Mouse (Mus musculus) liver, embryonic 11.5 days (tissue): Measurements from ENCODE around the gene Crisp1. TPM values are rescaled to one million over a fixed set of nuclear protein-coding genes. Genes with fewer than 3 reads are reported as not detected.

Experiments used
- ATAC-seq: fragments of 200-750 bp; cut with Nextera tagmentation; replicated peaks from 2 replicates; pipeline ENCODE4 v1.8.0; 2017; ENCODE audit warnings: moderate number of reproducible peaks, mild to moderate bottlenecking, moderate TSS enrichment, moderate library complexity; ENCODE audit not compliant: low FRiP score
- DNase-seq: peaks from one replicate; pipeline ENCODE4 v3.0.0-alpha.2; 2017; ENCODE audit warnings: low spot score
- H3K27ac ChIP-seq: fragments of 300-500 bp; sonication (generic); 2 replicates; pipeline ENCODE4 v1.5.1; 2014; ENCODE audit warnings: mild to moderate bottlenecking, low read depth, low read length, control low read depth
- H3K27me3 ChIP-seq: fragments of 300-500 bp; sonication (generic); replicated peaks from 2 replicates; pipeline ENCODE4 v1.6.1; 2014; ENCODE audit warnings: low read length, mixed read lengths; ENCODE audit not compliant: control insufficient read depth, insufficient read depth
- H3K36me3 ChIP-seq: fragments of 300-500 bp; sonication (generic); 2 replicates; pipeline ENCODE4 v1.6.1; 2014; ENCODE audit warnings: mild to moderate bottlenecking, low read length, moderate library complexity, mixed read lengths; ENCODE audit not compliant: control insufficient read depth, insufficient read depth
- H3K4me1 ChIP-seq: fragments of 300-500 bp; sonication (generic); replicated peaks from 2 replicates; pipeline ENCODE4 v1.6.1; 2014; ENCODE audit warnings: low read length, mixed read lengths; ENCODE audit not compliant: control insufficient read depth, insufficient read depth
- H3K4me2 ChIP-seq: fragments of 300-500 bp; sonication (generic); 2 replicates; pipeline ENCODE4 v1.6.1; 2014; ENCODE audit warnings: mild to moderate bottlenecking, control low read depth, moderate library complexity
- H3K4me3 ChIP-seq: fragments of 300-500 bp; sonication (generic); 2 replicates; pipeline ENCODE4 v1.5.1; 2014; ENCODE audit warnings: low read depth, low read length, control low read depth
- H3K9ac ChIP-seq: fragments of 300-500 bp; sonication (generic); 2 replicates; pipeline ENCODE4 v1.6.1; 2014; ENCODE audit warnings: low read depth, low read length, control low read depth
- H3K9me3 ChIP-seq: fragments of 300-500 bp; sonication (generic); 2 replicates; pipeline ENCODE4 v1.6.1; 2016; ENCODE audit warnings: low read length, inconsistent platforms, mixed read lengths; ENCODE audit not compliant: control insufficient read depth
- WGBS: fragments of 180-500 bp; shearing (Covaris S2); extraction: QIAGEN DNeasy Blood & Tissue Kit; methylation state at CpG from one replicate; pipeline ENCODE4 v1.1.7; 2014; 5-methylcytosine and 5-hydroxymethylcytosine counted together
- polyA plus RNA-seq: library from polyadenylated mRNA; unstranded; fragments of >200 nt; fragmentation: Nextera tagmentation; extraction: Ambion mirVana; gene quantifications from 2 replicates; pipeline ENCODE4 v1.2.1, GENCODE M21; 2014

Crisp1 gene
- polyA plus RNA-seq, result not detected in 2 replicates

- no peak for ATAC-seq
- H3K4me1 ChIP-seq, result no peaks in the 10 kb centered on the region
- 44% methylated on average over 2 of the region's 2 CpGs for WGBS
Measured at GRCm38 (mm10) chr17:40319062-40319461, at the start of gene Crisp1. Gene Crisp1, minus strand, starts transcription at chr17:40319207.

DNA sequence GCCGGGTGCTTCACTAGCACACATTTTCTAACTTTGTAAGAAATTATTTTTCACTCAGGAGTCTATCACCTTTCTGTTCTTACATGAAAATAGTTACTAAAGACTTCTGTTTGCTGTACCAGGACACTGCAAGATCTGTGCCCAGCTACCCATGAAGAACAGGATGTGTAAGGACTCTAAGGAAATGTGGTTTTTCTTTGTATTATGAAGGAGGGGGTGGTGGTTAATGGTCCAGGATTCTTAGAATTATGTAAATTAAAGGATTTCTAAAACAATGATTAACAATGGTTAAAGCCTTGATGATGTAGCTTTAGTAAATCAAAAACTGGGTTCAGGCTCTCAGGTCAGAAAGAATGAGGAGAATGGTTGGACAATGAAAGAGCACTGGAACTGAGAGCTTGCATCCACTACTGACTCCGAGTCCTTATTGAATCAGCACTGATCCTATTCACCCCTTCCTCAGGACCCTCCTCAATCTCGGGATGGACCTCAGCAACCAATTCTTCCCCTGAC lies 23.5 kb upstream of the Crisp1 start:
- Histone ChIP-seq H3K36me3 (no peaks in the 10 kb centered on the region), H3K9me3 (no peaks in the 10 kb centered on the region), H3K4me1 (no peaks in the 10 kb centered on the region), H3K4me2 (no peak overlapping the region), H3K9ac (no peak overlapping the region), H3K27me3 (no peaks in the 10 kb centered on the region), H3K27ac (no peak overlapping the region), H3K4me3 (no peak overlapping the region)
- WGBS, result 78% methylated on average over 3 of the region's 3 CpGs
- DNase-seq (no peak), ATAC-seq (no peak)

More at GRCm38 (mm10) chr17:40319062-40319461, at the start of gene Crisp1:
- no peak for DNase-seq
- H3K4me3 ChIP-seq, result no peak within 1 kb of the TSS
- H3K9me3 ChIP-seq, result no peaks in the 10 kb centered on the region
- no peak within 1 kb of the TSS for H3K27ac ChIP-seq
- H3K27me3 ChIP-seq, result no peaks in the 10 kb centered on the region
- no peak within 1 kb of the TSS for H3K4me2 ChIP-seq
- no peak within 1 kb of the TSS for H3K9ac ChIP-seq
- no peaks in the 10 kb centered on the region for H3K36me3 ChIP-seq

DNA sequence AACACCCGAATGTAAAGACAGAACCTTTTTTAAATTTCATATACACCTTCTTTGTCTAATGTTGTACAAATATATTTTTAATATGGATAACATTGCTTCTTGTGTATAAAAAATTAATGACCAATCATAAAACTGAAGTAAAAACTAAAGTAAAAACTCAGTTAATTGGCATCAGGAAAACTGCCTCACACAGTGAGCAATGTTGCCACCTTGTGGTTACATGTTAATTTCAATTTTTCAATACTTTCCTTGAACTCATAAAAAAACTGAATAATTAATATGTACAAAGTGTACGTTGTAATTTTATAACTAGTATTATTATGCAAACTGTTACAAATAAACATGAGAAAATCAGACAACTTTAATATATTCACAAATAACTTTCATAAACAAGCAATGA lies 33.6 kb downstream of the Crisp1 start:
- Histone ChIP-seq H3K4me3 (no peak overlapping the region), H3K4me1 (no peaks in the 10 kb centered on the region), H3K9me3 (no peaks in the 10 kb centered on the region), H3K27ac (no peak overlapping the region), H3K36me3 (no peaks in the 10 kb centered on the region), H3K4me2 (no peak overlapping the region), H3K27me3 (no peaks in the 10 kb centered on the region), H3K9ac (no peak overlapping the region)
- ATAC-seq (no peak), DNase-seq (no peak)
- 69% methylated on average over 2 of the region's 2 CpGs for WGBS

DNA sequence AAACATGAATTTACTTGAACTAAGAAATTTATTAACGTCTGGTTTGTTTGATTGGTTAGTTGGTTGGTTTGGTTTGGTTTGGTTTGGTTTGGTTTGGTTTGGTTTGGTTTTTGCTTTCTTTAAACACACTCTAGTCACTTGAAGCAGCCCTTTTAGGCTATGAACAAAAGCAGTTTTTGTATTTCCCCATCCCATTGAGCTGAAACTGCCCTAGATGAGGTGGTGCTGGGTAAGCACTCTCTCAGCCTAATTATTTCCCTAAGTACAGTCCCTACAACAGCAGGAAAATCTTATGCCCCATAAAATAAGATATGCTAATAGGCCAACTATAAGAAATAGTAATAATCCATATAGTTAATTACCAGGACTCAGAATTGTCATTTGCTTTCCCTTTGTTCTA lies 43.5 kb downstream of the Crisp1 start:
- 70% methylated on average over 1 of the region's 1 CpGs for WGBS
- Histone ChIP-seq H3K4me1 (no peaks in the 10 kb centered on the region), H3K4me3 (no peak overlapping the region), H3K27ac (no peak overlapping the region), H3K9ac (no peak overlapping the region), H3K27me3 (no peaks in the 10 kb centered on the region), H3K36me3 (no peaks in the 10 kb centered on the region), H3K9me3 (no peaks in the 10 kb centered on the region), H3K4me2 (no peak overlapping the region)
- ATAC-seq (no peak), DNase-seq (no peak)

GRCm38 (mm10) chr17:40274906-40275470 lies 44.0 kb downstream of the Crisp1 start:
- H3K4me2 ChIP-seq, result no peak overlapping the region
- H3K36me3 ChIP-seq, result no peaks in the 10 kb centered on the region
- H3K9ac ChIP-seq, result no peak overlapping the region
- no peaks in the 10 kb centered on the region for H3K9me3 ChIP-seq
- WGBS, result 59% methylated on average over 1 of the region's 1 CpGs
- H3K4me3 ChIP-seq, result no peak overlapping the region
- H3K27me3 ChIP-seq, result no peaks in the 10 kb centered on the region
- ATAC-seq (no peak), DNase-seq (no peak)
- no peaks in the 10 kb centered on the region for H3K4me1 ChIP-seq
- H3K27ac ChIP-seq, result no peak overlapping the region

DNA sequence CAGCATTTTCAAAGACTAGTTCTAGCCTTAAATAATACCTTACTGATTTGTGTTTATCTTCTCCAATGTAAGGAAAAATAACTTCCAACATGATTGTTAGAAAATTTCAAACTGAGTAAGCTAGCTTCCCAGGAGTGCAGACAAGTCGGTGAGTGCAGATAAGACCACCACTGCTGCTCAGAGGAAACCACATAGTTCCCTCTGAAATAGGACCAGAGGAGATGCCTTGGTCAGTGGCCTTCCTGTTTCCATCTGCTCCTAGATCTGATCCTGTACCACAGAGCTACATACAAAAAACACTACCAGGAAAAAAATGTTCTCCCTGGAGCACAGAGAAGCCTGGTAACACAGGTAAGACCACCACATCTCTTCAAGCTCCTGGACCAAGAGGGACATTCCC lies 66.5 kb downstream of the Crisp1 start:
- DNase-seq (no peak), ATAC-seq (no peak)
- WGBS, result 51% methylated on average over 1 of the region's 1 CpGs

More for the DNA sequence above, 66.5 kb downstream of the Crisp1 start:
- no peak overlapping the region for H3K4me2 ChIP-seq
- no peaks in the 10 kb centered on the region for H3K9me3 ChIP-seq
- H3K36me3 ChIP-seq, result no peaks in the 10 kb centered on the region
- no peak overlapping the region for H3K9ac ChIP-seq
- no peak overlapping the region for H3K4me3 ChIP-seq
- no peak overlapping the region for H3K27ac ChIP-seq
- H3K27me3 ChIP-seq, result no peaks in the 10 kb centered on the region
- H3K4me1 ChIP-seq, result no peaks in the 10 kb centered on the region

Other genes starting within 250 kb of the Crisp1 start
- gene AC192777.2, start 223.8 kb downstream of the Crisp1 start, polyA plus RNA-seq, result not detected in 2 replicates
- not detected in 2 replicates for gene Pgk2, start 110.6 kb downstream of the Crisp1 start, polyA plus RNA-seq
- gene Crisp3, start 76.9 kb downstream of the Crisp1 start, polyA plus RNA-seq, result not detected in 2 replicates
- gene Esp8, start 200.8 kb upstream of the Crisp1 start, polyA plus RNA-seq, result not detected in 2 replicates
- not detected in 2 replicates for gene Esp6, start 242.3 kb upstream of the Crisp1 start, polyA plus RNA-seq